Mouse (Mus musculus): ENCODE results near the gene Lifr.

Lifr gene

DNA sequence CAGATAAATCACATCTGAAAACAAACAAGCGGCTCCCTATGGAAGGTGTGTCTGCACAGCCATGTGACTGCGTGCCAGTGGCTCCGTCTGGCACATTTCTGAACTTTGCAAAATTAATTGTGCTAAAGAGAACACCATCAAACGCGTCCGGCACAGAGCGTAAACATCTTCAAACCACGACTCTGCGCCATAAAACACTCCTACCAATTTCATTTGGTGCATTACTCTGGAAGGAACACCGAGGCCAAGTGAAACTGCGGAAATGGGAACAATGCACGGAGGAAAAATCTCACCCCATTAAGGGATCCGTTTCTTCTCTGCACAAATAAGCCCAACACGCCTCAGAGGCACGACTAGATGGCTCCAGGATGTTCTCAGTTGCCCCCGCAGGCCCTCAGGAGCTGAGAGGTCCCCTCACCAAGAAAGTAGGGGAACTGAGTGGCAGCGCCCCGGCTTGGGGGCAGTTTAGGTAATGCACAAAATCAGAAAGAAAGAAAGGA is 38.3 kb downstream of the Lifr start:
- no peak for DNase-seq (ENCODE audit: low spot score in 2 of 2)

DNA sequence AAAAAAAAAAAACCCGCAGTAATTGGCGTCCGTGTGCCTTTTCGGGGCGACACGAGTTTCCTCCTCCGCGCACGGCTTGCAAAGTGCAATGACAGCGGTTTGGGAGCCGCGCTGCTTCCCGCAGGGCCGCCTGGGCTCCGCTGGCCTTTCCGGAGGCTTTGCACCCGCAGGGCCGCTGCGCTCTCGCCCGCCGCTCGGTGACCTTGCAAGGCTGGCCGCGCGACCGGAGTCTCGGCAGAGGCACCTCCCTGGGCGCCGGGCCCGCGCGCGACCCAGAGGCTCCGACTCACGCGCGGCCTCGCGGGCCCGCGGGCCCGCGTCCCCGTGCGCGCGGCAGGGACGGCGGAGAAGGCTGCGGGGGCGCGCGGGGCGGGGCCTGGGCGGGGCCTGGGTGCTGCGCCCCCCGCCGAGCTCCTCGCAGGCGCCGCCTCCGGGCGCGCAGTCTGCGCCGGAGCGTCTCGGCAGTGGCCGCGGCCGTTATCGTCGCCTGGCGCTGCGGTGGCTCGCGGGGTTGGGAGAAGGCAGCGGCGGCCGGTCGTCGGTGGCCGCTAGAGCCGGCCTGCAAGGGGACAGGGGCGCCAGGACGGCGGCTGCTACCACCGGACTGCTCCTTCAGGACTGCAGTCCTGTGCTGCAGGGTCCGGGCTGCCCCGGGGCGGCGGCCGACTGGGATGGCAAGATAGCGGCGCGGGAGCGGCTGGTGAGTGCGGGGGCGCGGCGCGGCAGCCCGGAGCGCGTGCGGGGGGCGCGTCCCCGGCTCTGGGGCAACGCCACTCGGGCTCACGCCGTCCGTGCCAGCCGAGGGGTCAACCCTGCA is 38.9 kb downstream of the Lifr start:
- peak; percentile 89 for DNase-seq (ENCODE audit: low spot score in 2 of 2)

GRCm38 (mm10) chr15:7129944-7130287 is 39.5 kb downstream of the Lifr start:
- DNase-seq (ENCODE audit: low spot score in 2 of 2): no peak

DNA sequence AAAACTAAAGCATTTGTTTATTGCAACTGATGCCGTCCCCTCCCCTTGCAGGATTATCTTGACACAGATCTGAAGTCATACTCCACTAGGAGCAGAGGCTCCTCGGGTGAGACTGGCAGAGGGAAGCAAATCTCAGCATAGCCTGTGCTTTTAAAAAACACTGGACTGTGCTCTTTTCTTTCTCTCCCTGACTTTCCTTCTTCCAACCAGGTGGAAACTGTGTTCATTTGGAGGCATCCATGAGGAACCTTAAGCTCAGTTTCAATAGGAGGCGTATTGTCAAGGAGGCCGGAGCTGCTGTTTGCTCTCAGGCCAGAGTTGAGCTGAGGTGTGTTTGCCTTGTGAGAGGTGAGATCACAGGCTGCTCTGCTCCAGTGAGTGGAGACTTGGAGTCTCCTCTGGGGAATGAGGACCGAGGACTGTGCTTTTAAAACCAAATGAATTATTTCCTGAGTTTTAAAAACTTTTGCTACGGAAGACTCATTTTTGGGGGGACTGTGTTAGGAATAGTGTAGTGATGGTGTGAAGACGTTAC is 40.3 kb downstream of the Lifr start:
- DNase-seq (ENCODE audit: low spot score in 2 of 2): no peak

DNA sequence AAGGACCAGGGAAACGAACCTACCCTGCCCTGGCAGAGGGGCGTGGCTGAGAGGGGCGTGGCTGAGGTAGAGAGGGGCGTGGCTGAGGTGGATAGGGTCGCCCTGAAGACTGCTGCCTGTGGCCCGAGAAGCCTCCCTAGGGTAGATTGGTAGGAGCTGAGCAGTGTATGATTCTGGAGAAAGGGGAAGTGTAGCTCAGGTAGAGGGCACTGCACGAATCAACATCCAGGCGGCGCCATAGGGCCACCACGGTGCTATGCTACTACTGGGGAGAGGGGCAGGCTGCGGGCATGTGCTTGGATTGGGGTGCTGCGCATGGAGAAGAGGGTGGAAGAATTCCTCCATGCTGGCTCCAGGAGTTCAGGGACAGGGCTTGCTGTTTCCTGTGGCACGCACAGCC is 42.3 kb downstream of the Lifr start:
- no peak for DNase-seq (ENCODE audit: low spot score in 2 of 2)

DNA sequence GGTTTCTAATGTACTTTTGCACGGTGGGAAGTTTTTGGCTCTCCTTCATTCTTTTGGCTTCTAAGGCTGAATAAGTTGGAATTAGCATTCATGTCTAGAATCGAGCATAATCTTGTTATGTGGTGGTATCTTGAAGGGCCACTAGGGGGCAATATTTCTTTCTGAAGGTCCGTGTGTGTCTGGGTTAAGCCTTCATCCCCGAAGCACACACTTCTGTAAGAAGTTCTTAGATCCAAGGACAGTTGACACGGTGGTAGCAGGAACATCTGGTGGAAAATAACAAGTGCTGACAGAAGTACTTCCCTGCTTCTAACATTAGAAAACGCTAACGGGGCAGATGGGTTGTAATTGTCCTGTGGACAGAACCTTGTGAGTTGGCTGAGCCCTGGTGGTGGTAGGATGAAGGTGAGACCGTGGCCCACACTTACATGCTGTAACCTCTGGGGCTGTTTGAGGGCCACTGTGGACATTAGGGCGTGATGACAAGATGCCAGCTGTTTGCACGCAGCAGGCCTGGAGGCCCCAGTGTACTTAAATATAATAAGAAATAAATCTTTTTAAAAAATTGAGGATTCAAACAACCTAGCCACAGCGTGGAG is 44.1 kb downstream of the Lifr start:
- DNase-seq (ENCODE audit: low spot score in 2 of 2): peak in 1 of 2 experiments; percentile 52

DNA sequence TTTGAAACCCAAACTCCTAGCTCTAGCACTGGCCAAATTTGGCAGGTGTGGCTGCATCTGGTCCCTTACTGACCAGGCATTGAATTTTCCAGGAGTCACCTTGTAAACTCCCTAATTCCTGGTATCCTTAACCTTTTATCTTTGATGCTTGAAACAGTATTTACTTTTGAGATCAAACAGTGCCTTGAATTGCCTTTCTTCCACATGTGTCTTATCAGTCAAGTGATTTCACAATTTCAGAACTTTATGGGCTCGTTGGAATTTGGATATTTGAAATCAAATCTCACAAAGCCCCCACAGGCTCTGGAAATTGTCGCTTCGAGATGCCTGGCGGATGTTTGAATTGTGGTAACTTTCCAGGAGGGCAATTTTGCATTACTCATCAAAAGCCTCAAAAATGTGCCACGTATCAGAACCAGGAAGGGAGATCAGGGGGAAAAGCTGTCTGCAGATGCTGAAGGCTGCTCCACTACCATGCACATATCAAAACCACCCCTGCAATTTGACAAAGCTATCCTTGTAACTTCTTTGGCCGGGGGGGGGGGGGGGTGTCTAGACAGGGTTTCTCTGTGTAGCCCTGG is 45.7 kb downstream of the Lifr start:
- DNase-seq (ENCODE audit: low spot score in 2 of 2): no peak

GRCm38 (mm10) chr15:7136912-7137311 is 46.5 kb downstream of the Lifr start:
- no peak for DNase-seq (ENCODE audit: low spot score in 2 of 2)

- no peak for DNase-seq (ENCODE audit: low spot score in 2 of 2)
These were observed 47.2 kb downstream of the Lifr start for GRCm38 (mm10) chr15:7137607-7138006.

DNA sequence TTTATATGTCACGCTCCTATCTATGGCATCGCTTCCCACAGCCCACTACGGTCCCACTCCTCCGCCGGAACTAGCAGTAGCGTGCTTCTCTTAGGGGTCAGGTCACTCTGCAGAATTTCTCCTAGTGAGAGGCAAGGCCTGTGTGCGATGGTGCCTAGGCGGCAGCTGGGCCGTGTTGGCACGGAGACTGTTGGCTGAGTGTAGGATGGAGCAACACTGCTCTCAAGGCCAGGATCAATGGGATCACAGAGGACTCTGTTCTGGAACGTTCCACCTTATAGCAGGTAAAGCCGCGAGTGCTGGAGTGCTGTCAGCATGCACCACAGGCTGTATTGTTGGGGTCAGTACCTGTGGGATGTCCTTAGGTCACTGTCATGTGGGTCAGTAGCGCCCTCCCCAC is 48.1 kb downstream of the Lifr start:
- no peak for DNase-seq (ENCODE audit: low spot score in 2 of 2)

DNA sequence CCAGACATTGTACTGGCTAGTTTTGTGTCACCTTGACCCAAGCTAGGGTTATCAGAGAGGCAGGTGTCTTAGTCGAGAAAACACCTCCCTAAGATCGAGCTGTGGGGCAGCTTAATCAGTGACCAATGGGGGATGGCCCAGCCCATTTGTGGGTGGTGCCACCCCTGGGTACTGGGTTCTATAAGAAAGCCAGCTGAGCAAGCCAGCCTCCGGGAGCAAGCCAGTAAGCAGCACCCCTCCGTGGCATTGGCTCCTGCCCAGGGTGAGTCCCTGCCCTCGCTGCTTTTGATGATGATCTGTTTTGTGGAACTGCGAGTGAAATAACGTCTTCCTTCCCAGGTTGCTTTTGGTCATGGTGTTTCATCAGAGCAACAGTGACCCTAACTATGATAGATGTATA is 49.9 kb downstream of the Lifr start:
- no peak for DNase-seq (ENCODE audit: low spot score in 2 of 2)

- no peak for DNase-seq (ENCODE audit: low spot score in 2 of 2)
These were observed 50.8 kb downstream of the Lifr start for GRCm38 (mm10) chr15:7141246-7141645.

- DNase-seq (ENCODE audit: low spot score in 2 of 2): no peak
These were observed 53.3 kb downstream of the Lifr start for GRCm38 (mm10) chr15:7143689-7144170.

- DNase-seq (ENCODE audit: low spot score in 2 of 2): no peak
These were observed 54.1 kb downstream of the Lifr start for GRCm38 (mm10) chr15:7144542-7144941.

DNA sequence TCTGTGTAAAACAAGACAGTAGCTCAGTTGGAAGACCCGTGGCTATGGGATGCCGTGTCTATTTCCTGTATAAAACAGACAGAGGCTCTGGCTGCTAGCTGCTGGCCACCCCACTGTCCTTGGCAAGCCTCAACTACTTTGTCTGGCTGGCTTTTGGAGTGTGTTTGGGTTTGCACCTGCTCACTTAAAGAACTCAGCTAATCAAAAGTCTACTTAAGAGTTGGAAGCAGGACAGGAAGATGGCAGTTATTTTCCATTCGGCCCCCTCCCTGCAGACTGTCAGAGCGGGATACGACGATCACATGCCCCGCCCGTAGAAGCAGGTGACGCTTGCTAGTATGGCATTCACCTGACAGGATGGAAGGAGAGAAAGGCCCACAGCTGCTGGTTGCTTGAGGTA is 54.5 kb downstream of the Lifr start:
- DNase-seq (ENCODE audit: low spot score in 2 of 2): no peak

- DNase-seq (ENCODE audit: low spot score in 2 of 2): no peak
These were observed 55.1 kb downstream of the Lifr start for GRCm38 (mm10) chr15:7145555-7145954.

DNA sequence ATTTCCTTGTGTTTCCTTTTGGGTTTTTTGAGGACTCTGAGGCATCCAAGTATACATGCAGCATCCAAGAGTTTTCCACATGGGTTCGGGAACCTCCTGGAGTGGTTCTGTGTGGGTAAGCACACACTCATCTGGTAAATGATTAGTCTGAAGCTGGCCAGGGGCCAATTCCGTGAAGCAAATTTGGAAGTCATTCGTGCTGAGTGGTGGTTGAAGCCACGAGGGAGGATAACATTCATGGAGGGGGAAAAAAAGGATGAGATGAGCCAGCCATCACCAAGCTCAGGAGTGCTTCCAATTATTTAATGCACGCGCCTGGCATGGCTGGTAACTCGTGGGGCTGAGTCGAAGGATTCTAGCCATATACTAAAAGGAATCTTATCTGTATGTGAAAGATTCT is 56.1 kb downstream of the Lifr start:
- peak; percentile 65 to 68 for DNase-seq (ENCODE audit: low spot score in 2 of 2)

DNA sequence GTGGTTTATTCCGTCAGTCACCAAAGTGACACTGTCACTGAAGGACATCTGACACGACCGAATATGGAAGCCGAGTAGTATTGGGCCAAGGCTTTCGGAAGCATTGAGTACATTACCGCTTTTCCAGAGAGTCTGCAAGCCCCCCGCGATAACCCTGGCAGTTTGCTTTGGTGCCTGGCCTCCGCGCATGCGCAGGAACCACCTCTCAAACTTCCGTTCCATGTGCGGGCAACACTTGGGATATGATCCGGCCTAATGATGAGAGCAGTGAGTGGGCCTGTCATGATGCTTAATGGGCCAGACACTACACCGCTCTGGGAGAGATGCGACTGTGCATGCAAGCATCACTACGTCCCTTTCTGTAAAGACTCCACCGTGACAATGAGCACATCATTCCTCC is 59.4 kb downstream of the Lifr start:
- no peak for DNase-seq (ENCODE audit: low spot score in 2 of 2)

DNA sequence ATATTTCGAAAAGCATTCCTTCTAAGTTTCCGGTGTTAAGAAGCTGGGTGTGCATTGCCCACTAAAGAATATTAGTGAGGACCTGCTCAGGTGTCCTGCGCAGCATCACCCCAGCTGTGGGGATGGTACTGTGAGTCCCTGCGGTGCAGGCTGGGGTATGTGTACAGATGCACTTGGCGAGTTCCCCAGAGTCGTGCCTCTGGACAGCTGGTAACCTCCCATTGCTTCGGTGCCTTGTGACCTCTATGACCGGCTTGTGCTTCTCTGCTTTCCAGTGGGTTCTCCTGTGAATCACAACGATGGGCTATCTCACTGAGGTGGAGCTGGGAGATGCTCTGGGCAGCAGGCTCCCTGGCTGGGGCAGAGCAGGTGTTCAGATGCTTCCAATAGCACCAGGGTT is 60.2 kb downstream of the Lifr start:
- DNase-seq (ENCODE audit: low spot score in 2 of 2): no peak

DNA sequence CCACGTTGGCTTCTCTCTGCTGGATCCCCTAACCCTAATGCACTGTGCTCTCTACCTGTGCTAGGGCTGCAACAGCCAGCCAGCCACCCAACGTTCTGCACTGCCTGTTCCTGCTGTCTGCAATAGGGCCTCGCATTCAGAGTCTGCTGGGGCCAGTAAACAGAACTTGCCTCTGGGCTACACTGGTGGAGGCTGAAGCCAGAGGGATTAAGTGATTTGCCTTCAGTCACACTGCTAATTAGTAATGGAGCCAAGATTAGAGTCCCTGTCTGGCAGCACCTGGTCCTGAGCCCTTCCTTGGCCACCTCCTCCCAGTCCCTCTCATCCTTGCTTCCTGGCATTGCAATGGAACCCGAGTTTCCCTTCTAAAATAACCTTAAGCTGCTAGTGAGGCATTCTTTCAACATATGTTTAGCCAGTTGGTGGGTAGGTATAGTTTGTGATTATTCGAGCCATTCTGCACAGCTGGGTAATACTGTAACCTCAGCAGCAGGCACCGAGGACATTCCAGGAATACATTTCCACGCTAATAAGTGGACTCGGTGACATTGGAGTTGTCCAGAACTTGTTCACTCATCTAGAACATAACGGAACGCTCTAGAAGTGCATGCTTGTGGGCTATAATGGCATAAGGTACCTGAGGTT is 61.8 kb downstream of the Lifr start:
- no peak for DNase-seq (ENCODE audit: low spot score in 2 of 2)

- DNase-seq (ENCODE audit: low spot score in 2 of 2): no peak
These were observed 63.8 kb downstream of the Lifr start for GRCm38 (mm10) chr15:7154010-7154736.

- no peak for DNase-seq (ENCODE audit: low spot score in 2 of 2)
These were observed 64.3 kb downstream of the Lifr start for GRCm38 (mm10) chr15:7154737-7155090.
